Mouse (Mus musculus): Measurements from ENCODE around the gene Aqp5. TPM values are rescaled to one million over a fixed set of nuclear protein-coding genes. Genes with fewer than 3 reads are reported as not detected.

Gene Aqp5
- total RNA-seq, 2 experiments from 2014 or later, result 0.23 to 0.37 TPM

DNA sequence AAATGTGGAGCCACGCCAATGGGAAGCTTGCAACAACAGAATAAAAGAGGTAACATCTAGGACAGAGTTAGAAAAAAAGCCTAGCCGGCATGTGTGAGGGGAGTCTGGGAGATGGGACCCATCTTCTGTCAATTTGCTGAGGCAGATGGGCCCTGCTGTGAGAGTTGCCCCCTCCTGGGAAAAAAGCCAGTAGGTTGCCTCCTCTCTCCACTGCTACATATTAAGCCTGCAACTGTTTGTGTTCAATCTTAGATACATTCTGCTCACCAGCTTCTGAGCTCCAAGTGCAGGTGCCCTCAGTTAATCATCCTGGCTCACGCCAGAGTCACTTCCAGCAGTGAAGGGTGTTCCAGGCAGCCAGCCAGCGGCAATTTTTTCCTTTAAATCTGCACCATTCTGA lies 29.2 kb downstream of the Aqp5 start:
- no peak for DNase-seq (ENCODE audit: low spot score in 2 of 2)
- intact Hi-C loops (cut with DNase I), result no loop called here

- intact Hi-C loops (cut with DNase I), result no loop called here
- DNase-seq (ENCODE audit: low spot score in 2 of 2), result no peak
These were observed 31.5 kb downstream of the Aqp5 start for GRCm38 (mm10) chr15:99622063-99622462.

GRCm38 (mm10) chr15:99631618-99632017 lies 41.0 kb downstream of the Aqp5 start:
- DNase-seq (ENCODE audit: low spot score in 2 of 2), result no peak
- intact Hi-C loops (cut with DNase I), result no loop called here

DNA sequence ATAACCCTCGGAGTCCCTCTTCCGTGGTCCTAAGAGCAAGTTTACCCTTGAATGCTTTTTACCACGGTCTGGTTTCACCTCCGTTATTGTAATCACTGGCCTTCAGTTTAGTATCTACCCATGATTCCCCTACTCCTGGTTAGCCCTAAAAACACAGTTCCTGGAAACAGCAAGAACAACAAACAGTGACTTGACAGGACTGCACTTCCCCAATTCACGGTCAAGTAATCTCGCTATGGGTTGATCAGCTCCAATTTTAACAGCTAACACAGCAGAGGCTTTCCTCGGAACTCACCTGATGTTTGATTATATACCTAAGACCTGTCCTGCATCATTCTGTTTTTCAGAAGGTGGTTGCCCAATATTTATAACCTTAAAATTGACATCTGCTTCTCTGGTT lies 44.1 kb downstream of the Aqp5 start:
- DNase-seq (ENCODE audit: low spot score in 2 of 2), result no peak
- intact Hi-C loops (cut with DNase I), result no loop called here

DNA sequence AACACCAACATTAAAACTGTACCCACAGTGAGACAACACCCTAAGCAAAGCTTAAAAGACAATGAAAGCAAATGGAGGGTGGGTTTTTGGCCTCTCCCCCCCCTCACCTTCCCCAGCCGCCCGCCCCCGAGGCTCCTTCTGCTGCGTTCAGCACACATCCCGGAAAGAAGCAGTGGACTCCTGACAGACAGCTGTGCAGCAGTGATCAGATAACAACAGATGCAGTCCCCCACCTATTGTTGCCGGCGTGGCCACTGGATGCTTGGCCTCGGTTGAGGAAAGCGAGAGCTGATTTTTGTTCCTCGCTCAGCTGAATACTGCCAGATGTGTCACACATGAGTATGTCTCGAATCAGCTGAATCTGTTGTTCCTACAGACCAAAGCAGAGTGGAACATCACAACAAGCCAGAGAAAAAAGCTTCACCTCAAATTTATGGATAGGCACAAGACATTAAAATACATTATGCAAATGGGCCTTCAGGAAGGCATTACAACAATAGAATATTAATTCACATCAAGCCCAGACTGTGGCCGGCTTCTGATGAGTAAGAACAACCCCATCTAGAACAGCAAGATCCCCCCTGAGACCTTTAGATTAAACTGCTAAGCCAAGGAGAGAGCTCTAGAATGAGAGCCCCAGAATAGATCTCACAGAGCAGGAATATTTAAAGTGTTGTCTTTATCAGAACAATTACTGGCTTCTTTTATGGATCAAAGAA lies 47.0 kb downstream of the Aqp5 start:
- DNase-seq (ENCODE audit: low spot score in 2 of 2), result no peak
- intact Hi-C loops (cut with DNase I), result no loop called here

- intact Hi-C loops (cut with DNase I), result no loop called here
- DNase-seq (ENCODE audit: low spot score in 2 of 2), result no peak
These were observed 47.5 kb downstream of the Aqp5 start for GRCm38 (mm10) chr15:99638124-99638485.

DNA sequence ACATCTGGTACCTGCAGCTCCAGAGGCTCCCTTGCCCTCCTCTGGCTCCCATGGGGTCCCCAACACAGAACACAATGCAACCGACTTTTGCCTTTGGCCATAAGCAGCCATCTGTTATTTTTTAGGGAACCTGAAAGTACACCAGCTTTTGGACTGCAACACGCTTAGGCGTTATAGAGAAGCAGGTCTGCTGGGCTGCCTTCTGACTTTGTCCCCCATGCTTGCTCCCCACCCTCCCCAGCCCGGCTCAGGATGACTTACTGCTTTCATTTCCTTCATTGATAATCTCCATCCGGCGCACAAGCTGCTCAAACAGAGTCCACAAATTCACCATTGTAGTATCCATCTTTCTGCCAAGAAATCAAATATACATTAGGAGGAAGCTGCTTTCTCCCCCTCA lies 52.0 kb downstream of the Aqp5 start:
- intact Hi-C loops (cut with DNase I), result no loop called here
- no peak for DNase-seq (ENCODE audit: low spot score in 2 of 2)

- no peak for DNase-seq (ENCODE audit: low spot score in 2 of 2)
- intact Hi-C loops (cut with DNase I), result no loop called here
These were observed 53.2 kb downstream of the Aqp5 start for GRCm38 (mm10) chr15:99643832-99644231.

Other genes with a start within 250 kb of the Aqp5 start
- gene Fmnl3, start 220.3 kb upstream of the Aqp5 start, total RNA-seq (2021), result 10 to 100 TPM; 10.6 to 10.8 TPM
- gene Tmbim6, start 197.9 kb upstream of the Aqp5 start, total RNA-seq (2021), result 100 to 1,000 TPM; 319 to 339 TPM
- gene Nckap5l, start 133.0 kb upstream of the Aqp5 start, total RNA-seq (2021), result 10 to 100 TPM; 19.4 to 21.4 TPM
- 1 to 10 TPM; 3.9 to 6.6 TPM for gene Bcdin3d, start 116.1 kb upstream of the Aqp5 start, total RNA-seq (2021)
- gene Faim2, start 62.6 kb upstream of the Aqp5 start, total RNA-seq (2021), result 100 to 1,000 TPM; 365 to 407 TPM
- not detected for gene Aqp2, start 11.7 kb upstream of the Aqp5 start, total RNA-seq (2021)
- gene Aqp6, start 10.6 kb downstream of the Aqp5 start, total RNA-seq (2021), result under 1 TPM; 0.48 to 0.81 TPM
- gene Racgap1, start 60.9 kb downstream of the Aqp5 start, total RNA-seq (2021), result 10 to 100 TPM in 1 of 2 experiments, 1 to 10 TPM in 1; 8.3 to 10.1 TPM
- gene Asic1, start 79.6 kb downstream of the Aqp5 start, total RNA-seq (2021), result 10 to 100 TPM; 59.1 to 79.8 TPM
- 100 to 1,000 TPM; 159 to 164 TPM for gene Smarcd1, start 111.3 kb downstream of the Aqp5 start, total RNA-seq (2021)
- 10 to 100 TPM in 1 of 2 experiments, 1 to 10 TPM in 1; 9.2 to 10.4 TPM for gene Gm17349, start 114.7 kb downstream of the Aqp5 start, total RNA-seq (2021)
- 100 to 1,000 TPM in 1 of 2 experiments, 10 to 100 TPM in 1; 89.9 to 104 TPM for gene Gpd1, start 126.7 kb downstream of the Aqp5 start, total RNA-seq (2021)
- gene Cox14, start 134.8 kb downstream of the Aqp5 start, total RNA-seq (2021), result 100 to 1,000 TPM; 112 to 121 TPM
- 10 to 100 TPM; 32.3 to 42.2 TPM for gene Cers5, start 182.1 kb downstream of the Aqp5 start, total RNA-seq (2021)

Measured in left cerebral cortex, postnatal 36 days (tissue).